Mouse (Mus musculus) yolk sac, embryonic 10.5 days (tissue): ENCODE data around the gene Cdr2.
"Not testable (repeated sequence)": the region's sequence is repeated elsewhere in the genome, so short reads cannot be mapped to it uniquely, and the experiment has no call there.

Experiments
- DNase-seq: peaks from one replicate; pipeline ENCODE4 v3.0.0-alpha.2; 2017; ENCODE audit warnings: low spot score

Cdr2 gene

DNA sequence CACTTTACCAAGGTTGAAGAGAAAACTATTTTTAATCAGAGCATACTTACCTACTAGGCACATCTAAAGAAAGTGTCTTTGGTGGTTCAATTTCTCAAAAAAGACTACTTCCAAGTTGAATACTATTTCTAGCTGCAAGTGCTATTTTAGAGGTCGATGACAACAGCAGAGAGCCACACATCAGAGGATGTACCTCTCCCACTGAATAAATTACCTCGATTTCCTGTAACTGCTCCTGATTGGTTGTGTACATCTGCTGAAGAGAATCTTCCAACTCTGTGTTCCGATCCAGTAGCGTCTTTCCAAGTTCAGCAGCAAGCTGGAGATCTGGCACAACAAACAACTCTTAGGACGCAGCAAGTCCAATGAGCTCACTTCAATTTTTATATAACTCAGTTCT lies 12.0 kb downstream of the Cdr2 start:
- no peak for DNase-seq

DNA sequence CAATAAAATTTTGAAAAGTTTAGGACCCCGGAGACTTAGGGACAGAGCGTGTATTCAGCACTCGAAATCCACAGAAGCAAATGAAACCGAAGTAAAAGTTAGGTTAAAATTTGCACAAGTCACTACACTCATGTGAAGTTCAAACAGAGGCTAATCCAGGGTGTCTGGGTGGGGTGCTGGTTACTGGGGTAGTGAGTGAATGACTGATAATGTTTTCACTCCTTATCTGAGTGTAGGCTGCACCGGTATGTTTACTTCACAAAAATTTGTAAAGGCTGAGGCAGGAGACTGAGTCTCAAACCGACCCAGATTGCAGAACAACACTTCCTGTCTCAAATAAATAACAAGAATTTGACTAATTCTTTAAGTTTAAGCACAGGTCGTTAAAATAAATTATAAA lies 12.9 kb downstream of the Cdr2 start:
- peak; percentile 38 for DNase-seq

DNA sequence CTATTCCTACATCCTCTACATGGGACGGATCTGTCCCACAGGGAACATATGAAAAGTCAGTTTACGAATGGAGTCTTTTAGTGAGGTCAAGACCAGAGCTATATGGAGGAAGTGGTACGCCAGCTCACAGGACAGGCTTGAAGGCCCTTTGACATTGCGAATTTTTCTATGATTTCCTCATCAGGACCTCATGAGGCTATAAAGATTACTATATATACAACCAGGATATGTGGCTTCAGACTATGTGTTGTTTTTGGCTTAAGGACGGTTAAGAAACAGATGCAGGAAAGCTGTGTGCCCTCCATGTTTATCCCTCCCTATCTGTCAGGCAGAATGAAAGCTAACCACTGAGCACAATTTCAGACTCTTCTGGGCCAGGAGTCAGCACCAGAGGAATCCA lies 19.0 kb downstream of the Cdr2 start:
- DNase-seq = no peak

DNA sequence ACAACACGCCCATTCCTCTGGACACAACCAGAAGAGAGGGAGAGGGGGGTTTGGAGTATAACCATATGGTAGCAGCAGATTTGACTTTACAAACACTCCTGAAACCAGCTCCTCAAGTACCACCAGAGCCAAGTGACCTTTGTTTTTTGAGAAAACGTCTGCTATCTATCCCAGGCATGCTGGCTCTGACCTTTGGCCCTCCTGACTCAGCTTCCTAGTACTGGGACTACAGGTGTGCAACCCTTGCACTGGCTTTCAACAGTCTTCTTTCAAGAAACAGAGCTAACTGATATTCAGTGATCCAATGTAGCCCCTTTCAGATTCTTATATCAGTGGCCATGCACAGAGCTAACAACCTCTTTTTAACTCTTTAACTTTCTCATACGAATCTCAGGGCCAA lies 20.2 kb downstream of the Cdr2 start:
- peak; percentile 85 for DNase-seq

DNA sequence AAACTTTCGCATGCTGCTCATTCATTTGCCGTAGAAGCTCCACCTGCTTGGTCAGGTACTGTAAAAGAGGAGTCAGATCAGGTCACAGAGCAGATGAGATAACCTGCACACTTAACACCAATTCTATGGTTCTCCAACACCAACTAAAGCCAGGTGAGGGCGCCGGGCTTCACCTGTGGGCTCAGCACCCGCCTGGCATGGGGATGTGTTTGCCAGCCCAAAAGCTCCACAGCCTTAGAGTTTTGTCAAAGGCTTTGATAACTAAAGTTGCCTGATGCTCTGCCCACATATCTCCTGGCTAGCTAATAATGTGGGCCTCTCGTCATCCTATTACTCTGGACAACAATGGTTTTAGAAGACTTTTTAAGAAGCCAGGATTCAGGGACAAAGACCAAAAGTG lies 21.5 kb downstream of the Cdr2 start:
- DNase-seq = no peak

DNA sequence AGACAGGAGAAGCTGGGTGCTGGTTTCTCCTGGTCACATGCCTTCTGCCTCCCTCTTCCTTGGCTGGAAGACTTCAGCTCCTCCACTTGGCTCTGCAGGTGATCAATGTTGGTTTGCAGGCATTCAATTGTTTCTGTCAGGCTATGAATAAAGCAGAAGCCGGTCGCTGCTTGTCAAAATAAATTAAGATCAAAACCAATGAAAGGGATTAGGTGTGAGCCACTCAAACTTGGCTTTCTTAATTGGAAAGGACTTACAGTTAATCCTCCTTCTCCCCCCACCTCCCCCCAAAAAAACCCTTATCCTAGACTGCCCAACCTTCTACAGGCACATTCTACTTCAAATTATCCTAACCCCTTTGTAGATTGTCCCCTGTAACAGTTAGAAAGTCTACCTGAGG lies 22.0 kb downstream of the Cdr2 start:
- DNase-seq = no peak

DNA sequence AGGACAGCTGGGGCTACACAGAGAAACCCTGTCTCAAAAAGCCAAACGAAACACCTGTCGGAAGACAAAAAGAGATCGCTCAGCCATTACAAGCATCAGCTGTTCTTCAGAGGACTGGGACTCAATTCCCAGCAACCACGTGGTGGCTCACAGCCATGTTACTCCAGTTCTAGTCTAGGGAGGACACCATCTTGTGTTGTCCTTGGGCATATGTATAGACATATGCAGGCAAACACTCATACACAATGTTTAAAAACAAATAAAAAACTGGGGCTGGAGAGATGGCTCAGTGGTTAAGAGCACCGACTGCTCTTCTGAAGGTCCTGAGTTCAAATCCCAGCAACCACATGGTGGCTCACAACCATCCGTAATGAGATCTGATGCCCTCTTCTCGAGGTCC lies 28.5 kb downstream of the Cdr2 start:
- not testable (repeated sequence) for DNase-seq

DNA sequence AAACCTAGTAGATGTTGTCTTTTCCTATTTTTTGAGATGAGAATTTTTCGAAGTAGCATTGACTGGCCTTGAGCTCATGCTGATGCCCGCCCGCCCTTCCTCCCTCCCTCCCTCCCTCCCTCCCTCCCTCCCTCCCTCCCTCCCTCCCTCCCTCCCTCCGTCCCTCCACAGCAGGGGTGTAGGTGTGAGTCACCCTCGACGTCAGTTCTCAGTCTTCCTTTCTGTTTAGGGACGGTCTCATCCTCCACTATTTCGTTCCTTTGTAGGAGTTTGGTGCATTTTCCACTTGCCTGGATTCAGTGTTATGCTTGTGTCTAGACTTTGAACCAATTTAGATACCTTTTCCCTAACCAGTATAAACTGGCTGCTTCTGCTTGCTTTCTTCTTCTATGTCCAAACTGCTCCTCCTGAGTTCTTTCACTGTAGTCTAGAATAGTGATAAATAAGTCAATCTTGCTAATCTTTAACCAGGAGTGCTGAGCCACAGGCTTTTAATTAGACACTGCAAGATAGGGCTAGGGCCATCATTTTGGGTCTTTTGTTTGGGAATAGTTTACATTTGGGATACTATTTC lies 38.1 kb downstream of the Cdr2 start:
- peak; percentile 72 for DNase-seq

DNA sequence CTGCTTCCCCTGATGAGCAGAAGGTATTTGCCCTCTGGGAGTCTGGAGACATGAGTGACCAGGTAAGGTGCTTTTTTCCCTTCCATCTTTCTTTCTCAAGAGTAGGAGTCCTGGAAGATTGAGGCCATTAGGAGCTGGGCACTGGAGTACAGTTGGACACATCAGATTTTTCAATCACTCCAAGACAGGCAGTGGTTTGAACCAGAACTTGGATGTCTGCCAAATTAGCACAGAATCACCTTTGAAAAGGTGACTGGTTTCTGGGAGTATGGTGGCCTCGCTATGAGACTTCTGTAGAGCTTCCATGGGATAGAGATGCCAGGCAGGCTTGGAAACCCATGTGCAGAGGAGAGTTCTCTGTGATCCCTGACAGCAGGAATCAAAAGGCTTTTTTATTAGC lies 39.6 kb downstream of the Cdr2 start:
- DNase-seq = no peak

DNA sequence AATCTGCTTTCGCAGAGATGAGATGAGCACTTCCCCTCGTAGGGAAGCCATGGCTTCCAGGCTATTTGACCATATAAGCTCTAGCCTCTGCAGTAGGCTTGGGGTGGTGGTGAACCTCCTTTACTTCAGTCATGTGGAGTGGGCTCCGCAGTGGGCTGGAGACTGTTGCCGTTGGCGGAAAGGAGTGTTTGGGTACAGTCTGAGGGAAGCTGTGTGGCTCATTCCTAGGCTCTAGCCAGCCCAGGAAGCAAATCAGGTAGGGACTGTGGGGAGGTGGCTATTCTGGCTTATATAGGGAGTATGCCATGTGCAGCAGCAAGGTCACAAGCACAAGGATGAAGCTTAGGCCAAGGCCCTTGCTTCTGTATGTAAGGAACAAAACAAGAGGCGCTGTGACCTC lies 40.9 kb downstream of the Cdr2 start:
- DNase-seq = no peak

DNA sequence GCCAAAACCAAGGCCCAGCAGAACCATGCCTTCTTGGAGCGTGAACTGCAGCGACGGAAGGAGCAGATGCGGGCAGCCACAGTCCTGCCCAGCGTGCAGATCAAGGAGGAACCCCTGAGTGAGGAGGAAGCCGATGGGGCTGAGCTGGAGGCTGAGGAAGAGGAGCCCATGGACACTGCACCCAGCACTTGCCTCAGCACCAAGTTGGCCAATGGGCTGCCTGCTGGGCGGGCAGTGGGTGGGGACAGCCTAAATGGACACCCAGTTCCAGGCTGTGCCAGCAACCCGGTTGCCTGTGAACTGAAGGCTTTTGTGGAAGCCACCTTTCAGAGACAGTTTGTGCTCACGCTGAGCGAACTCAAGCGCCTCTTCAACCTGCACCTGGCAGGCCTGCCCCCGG lies 41.8 kb downstream of the Cdr2 start:
- no peak for DNase-seq

DNA sequence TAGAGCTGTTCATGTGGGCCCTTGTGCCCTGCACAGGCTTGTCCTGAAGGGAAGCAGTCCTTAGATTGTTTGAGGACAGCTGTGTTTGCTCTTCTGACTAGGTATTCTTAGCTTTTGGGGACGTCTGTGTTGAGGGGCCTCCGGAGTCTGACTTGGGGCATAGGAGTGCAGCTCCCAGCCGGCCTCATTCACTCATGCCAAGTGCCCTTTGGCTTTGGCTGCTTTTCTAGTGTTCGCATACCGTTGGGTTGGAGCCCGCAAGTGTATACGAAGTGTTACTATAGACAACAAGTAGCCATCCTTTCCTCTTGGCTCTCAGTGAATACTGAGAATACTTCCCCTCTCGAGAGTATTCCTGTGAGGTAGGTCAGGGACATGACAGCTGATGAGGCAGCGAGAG lies 43.9 kb downstream of the Cdr2 start:
- DNase-seq = no peak

DNA sequence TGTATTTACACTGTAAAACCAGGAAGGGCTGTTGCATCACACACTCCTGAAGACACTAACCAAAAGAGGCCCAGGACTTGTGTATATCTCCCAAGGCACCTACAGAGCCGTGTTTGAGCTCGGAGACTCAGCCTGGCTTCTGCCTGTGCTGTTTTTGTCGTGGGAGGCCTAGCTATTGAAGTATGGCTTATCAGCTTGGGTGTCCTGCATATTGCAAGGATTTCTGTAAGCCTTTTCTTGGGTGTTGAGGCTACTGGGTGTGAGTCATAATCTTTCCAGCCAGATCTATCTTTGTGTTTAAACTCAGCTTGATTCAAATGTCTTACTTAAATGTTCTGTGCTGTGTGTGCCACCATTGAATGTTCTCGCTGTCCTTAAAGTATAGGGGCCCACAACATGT lies 45.6 kb downstream of the Cdr2 start:
- no peak for DNase-seq

DNA sequence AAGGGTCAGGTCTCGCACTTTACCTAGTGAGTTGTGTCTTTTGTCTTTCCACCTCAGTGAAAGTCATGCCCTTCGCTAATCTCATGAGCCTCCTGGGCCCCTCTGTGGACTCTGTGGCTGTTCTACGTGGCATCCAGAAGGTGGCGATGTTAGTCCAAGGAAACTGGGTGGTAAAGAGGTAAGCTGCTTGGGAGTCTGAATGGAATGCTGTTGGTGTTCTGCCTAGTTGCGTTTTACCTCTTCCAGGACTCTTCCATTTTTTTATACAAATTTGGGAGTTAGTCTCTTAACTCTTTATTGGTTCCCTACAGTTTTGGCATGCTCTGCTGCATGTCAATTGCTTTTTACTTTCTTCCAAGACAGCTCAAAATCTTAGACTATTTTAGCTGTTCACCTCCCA lies 47.4 kb downstream of the Cdr2 start:
- DNase-seq = peak; percentile 58

DNA sequence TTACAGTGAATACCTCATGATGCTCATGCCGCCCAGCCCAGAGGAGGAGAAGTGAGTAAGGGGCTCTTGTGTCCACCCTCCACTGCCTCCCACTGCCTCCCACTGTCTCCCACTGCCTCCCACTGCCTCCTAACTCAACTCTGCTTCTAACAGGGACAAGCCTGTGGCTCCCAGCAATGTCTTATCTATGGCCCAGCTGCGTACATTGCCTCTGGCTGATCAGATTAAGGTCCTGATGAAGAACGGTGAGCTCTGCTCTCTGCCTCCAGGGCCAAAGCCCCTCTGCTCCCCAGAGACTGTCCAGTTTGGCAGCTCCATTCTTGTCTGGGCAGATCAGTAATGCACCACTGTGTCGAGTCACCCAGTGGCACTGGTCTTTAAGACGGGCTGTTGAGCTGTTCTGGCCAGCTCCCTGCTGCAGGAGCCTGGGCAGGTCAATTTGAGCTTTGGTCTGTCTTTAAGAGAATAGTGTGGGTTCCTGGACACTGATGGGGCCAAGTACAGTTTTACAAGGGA lies 48.4 kb downstream of the Cdr2 start:
- no peak for DNase-seq

DNA sequence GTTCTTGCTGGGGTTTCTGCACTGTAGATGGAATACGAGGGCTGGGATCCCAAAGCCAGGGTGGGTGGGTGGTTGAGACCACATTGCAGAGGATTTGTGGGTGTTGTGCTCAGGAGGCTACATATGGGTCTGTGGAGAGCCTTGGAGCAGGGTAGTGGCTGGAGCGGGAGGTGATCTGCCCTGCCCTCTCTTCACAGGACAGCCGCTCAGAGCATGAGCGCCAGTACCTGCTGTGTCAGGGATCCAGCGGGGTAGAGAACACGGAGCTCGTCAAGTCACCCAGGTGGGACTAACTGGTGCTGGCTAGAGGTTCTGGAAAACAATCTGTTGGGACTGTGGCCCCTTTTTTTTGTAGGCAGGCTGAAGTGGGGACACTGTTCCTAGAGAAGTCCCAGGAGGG lies 49.0 kb downstream of the Cdr2 start:
- DNase-seq = no peak

DNA sequence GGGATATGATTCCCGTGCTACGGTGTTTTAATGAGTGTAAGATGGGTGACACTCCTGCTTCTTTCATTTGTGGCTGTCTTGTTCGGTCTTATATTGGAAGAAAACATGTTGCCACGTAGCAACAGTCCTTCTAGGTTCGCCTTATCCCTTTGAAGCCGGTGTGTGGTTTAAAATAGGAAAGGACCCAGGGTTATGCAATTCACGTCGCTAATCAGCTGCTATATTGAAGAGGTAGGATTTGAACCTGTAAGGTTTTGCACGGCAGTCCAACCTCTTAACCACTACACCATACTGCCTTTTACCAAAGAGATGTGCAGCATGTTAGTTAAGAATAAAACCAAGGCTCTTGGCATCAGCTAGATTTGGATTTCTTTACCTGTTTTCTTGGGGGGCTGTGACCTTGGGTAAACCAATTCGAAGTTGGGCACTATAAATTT lies 63.6 kb downstream of the Cdr2 start:
- DNase-seq = peak; percentile 83

DNA sequence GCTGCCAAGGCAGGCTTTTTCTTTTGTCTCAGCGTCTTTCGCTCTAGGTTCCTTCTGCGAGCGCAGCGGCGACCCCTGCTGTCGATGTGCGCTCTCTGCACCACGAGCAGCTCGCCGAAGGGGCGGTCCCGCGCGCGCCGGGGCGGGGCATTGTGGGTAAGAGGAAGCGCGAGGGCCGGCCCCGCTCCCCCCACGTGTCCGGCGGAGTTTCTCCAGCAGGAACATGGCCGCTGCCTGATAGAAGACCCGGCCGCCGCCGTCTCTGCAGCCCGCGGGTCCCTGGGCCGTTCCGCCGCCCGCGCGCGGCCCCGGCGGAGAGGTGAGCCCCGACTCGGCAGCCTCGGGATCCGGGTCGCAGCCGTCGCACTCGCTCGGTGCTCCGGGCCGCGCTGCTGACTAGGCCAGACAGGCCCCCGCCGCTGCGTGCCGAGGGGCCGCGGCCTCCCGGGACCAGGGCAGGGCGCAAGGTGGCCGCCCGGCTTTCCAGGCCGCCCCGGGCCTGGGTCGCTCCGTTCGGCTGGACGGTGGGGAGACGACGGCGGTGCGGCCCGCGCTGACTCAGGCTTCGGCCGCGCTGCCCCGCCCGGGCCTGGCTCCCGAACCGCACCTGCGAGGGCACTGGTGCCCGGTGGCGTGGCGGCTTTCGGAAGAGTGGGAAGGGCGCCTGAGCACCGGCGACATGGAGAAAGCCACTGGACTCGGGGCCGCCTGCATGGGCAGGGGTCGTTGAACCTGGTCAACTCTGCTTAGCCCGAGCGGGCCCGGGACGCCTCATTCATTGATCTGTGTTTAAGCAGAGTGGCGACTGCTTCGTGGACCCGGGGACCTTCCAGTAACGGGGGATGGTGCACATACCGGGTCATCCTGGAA lies 64.3 kb downstream of the Cdr2 start, which contains the start of gene Polr3e:
Polr3e (plus strand) TSS at position 153 of the 870 bp plus-strand sequence.
- peak; percentile 99 for DNase-seq

DNA sequence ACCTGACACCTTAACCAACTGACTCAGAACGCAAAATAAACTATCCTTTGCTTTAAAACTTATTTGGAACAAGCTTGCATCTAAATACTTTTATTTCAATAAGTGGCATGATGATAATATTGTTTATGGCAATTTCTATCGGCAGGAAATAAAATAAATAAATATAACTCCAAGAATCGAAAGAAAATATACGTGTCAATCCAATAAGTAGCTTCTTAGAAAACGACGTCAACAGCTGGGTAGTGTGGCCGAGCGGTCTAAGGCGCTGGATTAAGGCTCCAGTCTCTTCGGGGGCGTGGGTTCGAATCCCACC lies 64.9 kb downstream of the Cdr2 start:
- no peak for DNase-seq

DNA sequence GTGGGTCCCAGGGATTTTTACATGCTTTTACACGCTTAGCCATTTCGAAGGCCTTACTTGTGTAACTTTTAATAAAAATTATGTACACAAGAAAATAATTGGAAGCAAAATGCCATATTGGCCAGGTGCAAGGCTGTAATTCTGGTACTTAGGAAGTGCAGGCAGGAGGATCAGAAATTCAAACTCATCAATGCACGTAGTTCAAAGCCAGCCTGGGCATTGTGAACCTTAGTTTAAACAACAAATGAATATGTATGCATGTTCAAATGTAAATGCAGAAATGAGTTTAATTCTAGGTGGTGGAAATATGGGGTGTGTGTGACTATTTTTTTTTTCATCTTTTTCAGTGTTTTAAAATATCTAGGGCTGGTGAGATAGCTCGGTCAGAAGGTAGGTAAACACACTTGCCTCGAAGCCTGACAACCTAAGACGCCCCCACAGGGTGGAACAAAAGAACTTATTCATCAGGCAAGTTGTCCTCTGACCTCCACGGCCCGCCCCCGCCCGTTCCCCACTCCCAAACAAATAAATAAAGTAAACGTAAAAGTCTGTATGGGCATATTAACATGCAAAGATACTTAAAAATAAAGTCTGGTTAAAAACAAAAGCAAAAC lies 65.7 kb downstream of the Cdr2 start:
- no peak for DNase-seq

DNA sequence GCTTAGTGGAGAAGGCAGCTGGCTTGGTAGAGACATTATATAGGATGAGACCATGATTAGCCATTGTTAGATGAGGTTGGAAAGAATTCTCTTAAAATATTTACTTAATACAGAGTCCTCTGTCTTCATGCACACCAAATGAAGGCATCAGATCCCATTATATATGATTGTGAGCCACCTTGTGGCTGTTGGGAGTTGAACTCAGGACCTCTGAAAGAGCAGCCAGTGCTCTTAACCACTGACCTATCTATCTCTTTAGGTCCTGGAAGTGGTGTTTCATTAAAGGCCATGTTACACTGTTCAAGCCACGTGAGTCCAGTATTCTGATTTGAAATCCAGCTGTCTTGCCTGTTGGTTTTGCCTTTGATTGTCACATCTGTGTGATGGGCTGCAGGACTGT lies 68.8 kb downstream of the Cdr2 start:
- DNase-seq = no peak

DNA sequence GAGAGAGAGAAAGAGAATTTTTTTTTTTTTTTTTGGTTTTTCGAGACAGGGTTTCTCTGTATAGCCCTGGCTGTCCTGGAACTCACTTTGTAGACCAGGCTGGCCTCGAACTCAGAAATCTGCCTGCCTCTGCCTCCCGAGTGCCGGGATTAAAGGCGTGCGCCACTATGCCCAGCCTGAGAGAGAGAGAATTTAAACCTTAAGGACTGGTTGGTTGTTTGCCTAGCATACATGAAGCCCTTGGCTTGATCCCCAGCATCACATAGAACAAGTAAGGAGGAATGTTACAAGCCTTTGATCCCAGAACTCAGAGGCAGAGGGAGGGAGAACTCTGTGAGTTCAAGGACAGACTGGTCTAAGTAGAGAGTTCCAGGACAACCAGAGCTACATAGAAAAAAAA lies 70.8 kb downstream of the Cdr2 start:
- DNase-seq = not testable (repeated sequence)

DNA sequence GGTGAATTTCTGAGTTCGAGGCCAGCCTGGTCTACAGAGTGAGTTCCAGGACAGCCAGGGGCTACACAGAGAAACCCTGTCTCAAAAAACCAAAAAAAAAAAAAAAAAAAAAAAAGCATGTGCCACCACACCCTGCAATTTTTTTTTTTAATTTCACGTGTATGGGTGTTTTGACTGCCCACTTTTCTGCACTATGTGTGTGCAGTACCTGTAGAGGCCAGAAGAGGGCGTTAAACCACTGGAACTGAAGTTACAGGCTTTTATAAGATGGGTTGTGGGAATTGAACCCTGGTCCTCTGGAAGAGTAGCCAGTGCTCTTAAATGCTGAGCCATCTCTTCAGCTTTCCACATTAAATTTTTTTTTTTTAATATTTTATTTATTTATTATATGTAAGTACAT lies 71.9 kb downstream of the Cdr2 start:
- not testable (repeated sequence) for DNase-seq
